Mouse (Mus musculus): ENCODE results near the gene Dhx57.
"Not testable (repeated sequence)": the region's sequence is repeated elsewhere in the genome, so short reads cannot be mapped to it uniquely, and the experiment has no call there.

Gene Dhx57

GRCm38 (mm10) chr17:80290074-80290657 is at the start of gene Dhx57, which contains the start of gene Morn2:
TSS of gene Dhx57 (minus strand) at chr17:80290476.
TSS of gene Morn2 (plus strand) at chr17:80290203.
- DNase-seq (ENCODE audit: low read depth, low spot score), result peak; percentile 97

- DNase-seq (ENCODE audit: low read depth, low spot score), result no peak
These were observed 42.1 kb upstream of the Dhx57 start for GRCm38 (mm10) chr17:80332386-80332785.

GRCm38 (mm10) chr17:80326431-80326830 is 36.2 kb upstream of the Dhx57 start:
- DNase-seq (ENCODE audit: low read depth, low spot score), result no peak

GRCm38 (mm10) chr17:80325456-80325855 is 35.2 kb upstream of the Dhx57 start:
- DNase-seq (ENCODE audit: low read depth, low spot score), result no peak

DNA sequence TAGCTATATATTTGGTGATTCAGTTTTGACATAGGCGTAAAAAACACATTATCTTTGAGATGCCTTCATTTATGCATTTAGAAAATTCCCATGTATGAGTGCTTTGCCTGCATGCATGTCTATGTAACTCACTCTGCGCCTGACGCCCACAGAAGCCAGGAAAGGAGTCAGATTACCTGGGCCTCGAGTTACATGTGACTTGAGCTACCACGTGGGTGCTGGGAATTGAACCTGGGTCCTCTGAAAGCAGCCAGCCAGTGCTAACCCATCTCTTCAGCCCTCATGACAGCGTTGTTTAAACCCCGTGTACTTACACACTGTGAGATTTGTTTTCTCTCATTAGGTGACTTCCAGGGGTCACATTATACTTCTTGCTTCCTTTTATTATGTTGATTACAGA is 34.2 kb upstream of the Dhx57 start:
- DNase-seq (ENCODE audit: low read depth, low spot score), result no peak

GRCm38 (mm10) chr17:80323658-80324057 is 33.4 kb upstream of the Dhx57 start:
- no peak for DNase-seq (ENCODE audit: low read depth, low spot score)

GRCm38 (mm10) chr17:80323015-80323414 is 32.7 kb upstream of the Dhx57 start:
- DNase-seq (ENCODE audit: low read depth, low spot score), result no peak

- no peak for DNase-seq (ENCODE audit: low read depth, low spot score)
These were observed 32.0 kb upstream of the Dhx57 start for GRCm38 (mm10) chr17:80322228-80322627.

- no peak for DNase-seq (ENCODE audit: low read depth, low spot score)
These were observed 22.1 kb upstream of the Dhx57 start for GRCm38 (mm10) chr17:80312405-80312804.

DNA sequence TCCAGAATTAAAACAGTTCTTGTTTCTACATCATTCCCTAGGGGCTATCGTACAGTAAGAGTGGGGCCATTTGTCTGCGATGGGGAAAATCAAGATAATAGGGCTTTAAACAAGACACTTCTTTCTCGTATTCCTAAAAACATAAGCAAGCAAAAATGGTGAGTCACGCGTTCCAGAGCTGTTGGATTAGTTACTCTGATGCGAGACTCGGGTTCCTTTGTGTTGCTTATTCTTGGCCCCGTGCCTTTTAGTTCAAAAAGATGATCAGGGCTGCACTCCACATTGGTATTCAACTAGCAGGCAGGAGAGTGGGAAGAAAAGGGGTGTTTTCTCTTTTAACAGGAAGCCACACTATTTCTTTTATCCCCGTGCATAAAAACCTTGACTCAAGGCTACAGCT is 21.5 kb upstream of the Dhx57 start:
- no peak for DNase-seq (ENCODE audit: low read depth, low spot score)

GRCm38 (mm10) chr17:80307251-80307650 is 17.0 kb upstream of the Dhx57 start, which contains the start of gene Arhgef33:
TSS of gene Arhgef33 (plus strand) at chr17:80307407.
- no peak for DNase-seq (ENCODE audit: low read depth, low spot score)

DNA sequence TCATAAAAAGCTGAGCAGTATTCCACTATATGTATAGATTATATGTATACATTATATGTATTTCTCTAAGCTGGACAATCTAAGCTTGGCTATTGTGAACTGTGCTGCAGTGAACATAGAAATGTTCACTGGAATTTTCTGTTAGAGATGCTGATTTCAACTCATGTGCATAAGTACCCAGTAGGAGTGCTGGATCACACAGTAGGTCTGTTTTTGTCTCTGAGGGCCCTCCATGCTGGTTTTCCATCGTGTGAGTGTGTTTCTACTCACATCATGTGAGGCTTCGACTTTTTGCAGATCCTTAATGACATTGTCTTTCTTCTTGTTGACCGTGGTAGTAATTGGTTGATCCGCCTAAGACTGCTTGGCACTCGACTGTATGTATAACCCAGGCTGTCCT is 8.6 kb upstream of the Dhx57 start:
- DNase-seq (ENCODE audit: low read depth, low spot score), result no peak

DNA sequence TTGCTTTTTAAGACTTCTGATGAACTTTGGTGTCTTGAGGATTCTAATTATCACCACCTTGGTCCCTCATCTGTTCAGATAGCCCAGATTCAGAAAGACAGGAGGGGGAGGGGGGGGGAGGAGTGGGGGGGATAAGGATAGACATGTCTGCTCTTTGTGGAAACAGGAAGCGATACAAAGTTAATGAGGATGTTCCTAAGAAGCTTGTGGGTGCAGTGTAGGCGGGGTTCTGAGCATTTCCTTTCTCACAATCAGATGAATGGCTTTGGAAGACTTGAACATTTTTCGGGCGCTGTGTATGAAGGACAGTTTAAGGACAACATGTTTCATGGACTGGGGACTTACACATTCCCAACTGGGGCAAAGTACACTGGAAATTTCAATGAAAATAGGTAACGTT is 5.0 kb upstream of the Dhx57 start:
- no peak for DNase-seq (ENCODE audit: low read depth, low spot score)

- DNase-seq (ENCODE audit: low read depth, low spot score), result peak; percentile 58
These were observed 872 bp upstream of the Dhx57 start for GRCm38 (mm10) chr17:80291148-80291547.

GRCm38 (mm10) chr17:80289280-80290073 is 799 bp downstream of the Dhx57 start:
- peak; percentile 4 for DNase-seq (ENCODE audit: low read depth, low spot score)

- DNase-seq (ENCODE audit: low read depth, low spot score), result no peak
These were observed 2.3 kb downstream of the Dhx57 start for GRCm38 (mm10) chr17:80288012-80288411.

DNA sequence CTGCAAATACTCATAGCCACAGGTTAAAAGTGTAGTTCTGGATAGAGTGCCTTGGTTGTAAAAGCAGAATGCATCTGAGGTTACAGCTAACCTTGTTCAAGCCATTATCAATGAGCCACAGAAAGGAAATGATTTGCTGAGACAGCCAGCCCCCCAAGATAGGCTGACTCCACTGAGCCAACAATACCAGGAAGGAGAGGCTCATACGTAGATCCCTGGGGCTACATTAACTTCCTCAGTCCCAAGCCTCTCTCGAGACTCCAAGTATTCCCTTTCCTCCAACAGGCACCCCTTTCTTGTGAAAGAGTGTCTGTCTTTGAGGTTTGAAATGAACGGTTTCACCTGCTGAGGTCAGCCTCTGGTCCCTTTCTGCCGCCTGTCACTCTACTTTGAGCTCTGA is 5.8 kb downstream of the Dhx57 start:
- no peak for DNase-seq (ENCODE audit: low read depth, low spot score)

DNA sequence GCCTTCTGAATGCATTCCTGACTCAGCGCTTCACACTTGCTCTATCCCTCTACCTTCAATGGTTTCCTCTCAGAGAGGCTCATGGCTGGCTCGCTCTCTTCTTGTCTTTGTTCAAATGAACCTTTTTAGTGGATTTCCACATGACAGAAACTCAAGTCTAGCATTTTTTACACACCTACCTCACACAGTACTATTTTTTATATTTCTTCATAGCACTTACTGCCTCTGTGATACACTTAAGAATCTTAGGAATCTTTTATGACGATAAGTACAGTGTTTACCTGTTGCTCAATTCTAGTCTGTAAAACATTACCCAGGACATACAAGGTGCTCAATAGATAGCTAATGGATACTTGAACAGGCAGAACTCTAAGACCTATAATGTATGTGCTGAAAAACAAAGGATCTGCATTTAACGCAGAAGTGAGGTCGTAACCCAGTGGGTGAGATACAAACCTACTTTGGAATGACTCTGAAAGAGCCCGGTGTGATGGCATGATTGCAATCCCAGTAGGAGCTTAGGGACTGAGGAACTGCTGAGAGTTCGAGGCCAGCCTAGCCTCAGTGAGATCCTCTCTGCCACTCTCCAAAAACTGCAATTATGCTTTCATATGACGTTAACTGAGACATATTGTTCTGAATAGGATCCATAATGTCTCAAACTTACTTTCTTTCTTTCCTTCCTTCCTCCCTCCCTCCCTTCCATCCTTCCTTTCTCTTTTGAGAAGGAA is 10.8 kb downstream of the Dhx57 start:
- no peak for DNase-seq (ENCODE audit: low read depth, low spot score)

DNA sequence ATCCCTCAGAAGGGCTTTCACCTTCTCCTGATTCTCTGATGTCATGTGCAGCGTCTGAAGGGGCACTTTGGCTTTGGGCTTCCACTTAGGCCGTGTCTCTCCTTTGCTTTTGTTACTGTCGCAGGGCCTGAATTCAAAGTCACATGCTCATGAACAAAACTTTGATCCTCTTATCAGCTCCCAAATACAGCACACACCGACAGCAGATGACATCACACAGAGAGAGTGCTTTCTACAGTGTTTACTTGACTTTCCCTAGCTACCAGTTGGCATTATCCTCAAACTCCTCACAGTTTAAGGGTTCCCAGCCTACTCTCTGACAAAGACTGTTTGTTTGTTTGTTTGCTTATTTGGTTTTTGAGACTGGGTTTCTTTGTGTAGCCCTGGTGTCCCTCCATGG is 12.0 kb downstream of the Dhx57 start:
- DNase-seq (ENCODE audit: low read depth, low spot score), result no peak

- not testable (repeated sequence) for DNase-seq (ENCODE audit: low read depth, low spot score)
These were observed 19.7 kb downstream of the Dhx57 start for GRCm38 (mm10) chr17:80270622-80271021.

GRCm38 (mm10) chr17:80268151-80268550 is 22.1 kb downstream of the Dhx57 start:
- DNase-seq (ENCODE audit: low read depth, low spot score), result no peak

DNA sequence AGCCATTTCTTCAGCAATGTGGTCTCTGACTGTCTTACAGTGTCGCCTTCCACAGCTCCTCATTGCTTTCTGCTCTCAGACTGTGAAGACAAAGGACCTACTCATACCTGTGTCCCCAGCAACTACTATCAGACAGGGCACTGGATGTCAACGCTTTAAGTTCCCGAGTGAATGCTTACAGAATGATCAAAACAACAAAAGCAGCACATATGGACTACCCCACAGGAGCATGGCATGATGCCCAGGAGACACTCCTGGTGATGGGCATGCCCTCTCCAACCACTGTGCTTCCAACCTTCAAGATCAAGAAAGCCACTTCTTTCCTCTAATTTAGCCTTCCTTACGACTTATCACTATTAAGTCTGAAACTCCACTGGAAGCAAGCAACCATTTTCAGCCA is 23.2 kb downstream of the Dhx57 start:
- no peak for DNase-seq (ENCODE audit: low read depth, low spot score)
